Mouse (Mus musculus): ENCODE measurements around the gene Afap1l2. TPM values are rescaled to one million over a fixed set of nuclear protein-coding genes. Genes with fewer than 3 reads are reported as not detected.

The Afap1l2 gene
- polyA plus RNA-seq, 1 experiment from 2014 or later = 1.2 TPM

DNA sequence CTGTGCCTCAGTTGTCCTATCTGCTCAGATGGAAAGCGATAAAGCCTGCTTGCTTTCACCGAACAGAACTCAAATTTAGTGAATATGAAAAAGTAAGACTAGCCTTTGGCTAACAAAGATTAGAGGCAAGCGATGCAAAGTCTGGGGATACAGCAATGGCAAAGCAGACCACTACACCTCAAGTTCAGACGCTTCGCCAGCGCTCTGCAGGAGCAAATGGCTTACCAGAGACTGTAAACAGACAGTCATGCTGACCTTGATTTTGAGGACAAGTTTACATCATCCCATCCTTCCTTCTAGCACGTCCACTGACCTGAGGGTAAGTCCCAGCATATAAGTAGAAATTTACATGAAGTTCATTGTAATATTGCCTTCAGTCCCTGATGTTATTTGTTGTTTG, 61.8 kb downstream of the Afap1l2 start:
- Histone ChIP-seq H3K27ac (ENCODE audit: low read depth, low read length) (no peak overlapping the region), H3K4me2 (no peak overlapping the region), H3K9ac (ENCODE audit: low read depth, low read length) (no peak overlapping the region), H3K4me3 (ENCODE audit: low read depth, low read length) (no peak overlapping the region), H3K9me3 (ENCODE audit: control insufficient read depth, low read length) (no peaks in the 10 kb centered on the region), H3K4me1 (replicated peaks; ENCODE audit: control insufficient read depth, insufficient read depth, low read length) (no peaks in the 10 kb centered on the region), H3K27me3 (replicated peaks; ENCODE audit: control insufficient read depth, insufficient read depth, low read length) (no peaks in the 10 kb centered on the region), H3K36me3 (ENCODE audit: control insufficient read depth, insufficient read depth, low read length) (no peaks in the 10 kb centered on the region)
- ATAC-seq (replicated peaks; ENCODE audit: low FRiP score) (no peak), DNase-seq (ENCODE audit: low spot score) (no peak)
- WGBS = 84% methylated on average over 7 of the region's 7 CpGs

DNA sequence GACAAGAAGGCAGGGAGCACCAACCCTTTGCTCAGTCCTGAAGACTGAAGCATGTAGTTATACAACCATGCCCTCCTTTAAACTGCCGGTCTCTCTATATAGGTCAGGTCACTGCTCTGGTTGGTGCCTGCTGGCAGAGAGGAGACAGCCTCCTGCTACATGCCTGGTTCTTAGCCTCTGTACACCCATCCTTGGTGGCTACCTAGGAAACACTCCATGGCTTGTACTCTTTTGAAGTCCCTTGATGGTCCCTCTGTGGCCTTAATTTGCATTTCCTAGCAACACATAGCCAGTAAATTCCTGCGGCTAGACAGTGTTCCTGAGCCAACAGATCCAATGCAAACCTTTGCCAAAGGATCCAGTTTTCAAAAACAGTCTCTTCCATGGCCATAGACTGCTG, 62.4 kb downstream of the Afap1l2 start:
- Histone ChIP-seq H3K27me3 (replicated peaks; ENCODE audit: control insufficient read depth, insufficient read depth, low read length) (no peaks in the 10 kb centered on the region), H3K4me1 (replicated peaks; ENCODE audit: control insufficient read depth, insufficient read depth, low read length) (no peaks in the 10 kb centered on the region), H3K9me3 (ENCODE audit: control insufficient read depth, low read length) (no peaks in the 10 kb centered on the region), H3K36me3 (ENCODE audit: control insufficient read depth, insufficient read depth, low read length) (no peaks in the 10 kb centered on the region), H3K4me3 (ENCODE audit: low read depth, low read length) (no peak overlapping the region), H3K27ac (ENCODE audit: low read depth, low read length) (no peak overlapping the region), H3K4me2 (no peak overlapping the region), H3K9ac (ENCODE audit: low read depth, low read length) (no peak overlapping the region)
- WGBS = 88% methylated on average over 2 of the region's 2 CpGs
- ATAC-seq (replicated peaks; ENCODE audit: low FRiP score) = no peak
- no peak for DNase-seq (ENCODE audit: low spot score)

DNA sequence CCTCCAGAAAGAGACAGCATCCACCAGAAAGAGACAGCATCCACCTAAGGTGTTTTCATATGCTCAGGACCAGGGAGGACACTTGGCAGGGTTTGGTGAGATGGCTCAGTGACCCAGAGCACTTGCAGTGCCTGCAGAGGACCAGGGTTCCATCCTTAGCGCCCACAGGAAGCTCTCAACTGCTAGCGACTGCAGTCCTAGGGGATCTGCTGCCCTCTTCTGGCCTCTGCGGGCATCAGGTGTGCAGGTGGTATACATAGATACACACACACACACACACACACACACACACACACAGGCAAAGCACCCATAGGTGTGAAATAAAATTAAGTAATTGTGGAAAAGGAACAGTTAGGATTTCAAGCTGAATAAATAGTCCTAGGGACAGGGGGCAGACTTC, 63.2 kb downstream of the Afap1l2 start:
- no peak overlapping the region for H3K9ac ChIP-seq (ENCODE audit: low read depth, low read length)
- ATAC-seq (replicated peaks; ENCODE audit: low FRiP score) (no peak), DNase-seq (ENCODE audit: low spot score) (no peak)
- no peaks in the 10 kb centered on the region for H3K27me3 ChIP-seq (replicated peaks; ENCODE audit: control insufficient read depth, insufficient read depth, low read length)
- no peak overlapping the region for H3K4me3 ChIP-seq (ENCODE audit: low read depth, low read length)
- H3K9me3 ChIP-seq (ENCODE audit: control insufficient read depth, low read length) = no peaks in the 10 kb centered on the region
- H3K36me3 ChIP-seq (ENCODE audit: control insufficient read depth, insufficient read depth, low read length) = no peaks in the 10 kb centered on the region
- H3K4me1 ChIP-seq (replicated peaks; ENCODE audit: control insufficient read depth, insufficient read depth, low read length) = no peaks in the 10 kb centered on the region
- 80% methylated on average over 3 of the region's 3 CpGs for WGBS
- no peak overlapping the region for H3K4me2 ChIP-seq
- no peak overlapping the region for H3K27ac ChIP-seq (ENCODE audit: low read depth, low read length)

DNA sequence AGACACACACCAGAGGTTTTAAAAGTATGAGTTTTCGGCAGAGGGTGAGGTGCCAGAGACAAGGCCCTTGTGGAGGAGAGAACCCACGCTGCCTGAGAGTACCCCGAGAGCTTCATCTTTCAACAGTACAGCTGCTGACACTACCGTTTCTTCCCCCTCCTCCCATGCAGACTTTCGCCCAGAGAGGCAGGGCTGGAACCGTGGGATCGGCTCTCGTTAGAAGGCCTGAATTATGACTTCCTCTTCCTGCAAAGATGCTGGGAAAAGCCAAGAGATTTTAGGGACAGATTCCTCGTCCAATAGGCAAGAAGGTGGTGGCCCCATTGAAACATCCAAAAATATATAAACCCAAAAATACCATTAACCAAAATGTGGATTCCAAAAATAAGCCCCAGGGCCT, 63.8 kb downstream of the Afap1l2 start:
- Histone ChIP-seq H3K4me2 (no peak overlapping the region), H3K4me3 (ENCODE audit: low read depth, low read length) (no peak overlapping the region), H3K27ac (ENCODE audit: low read depth, low read length) (no peak overlapping the region), H3K9me3 (ENCODE audit: control insufficient read depth, low read length) (no peaks in the 10 kb centered on the region), H3K27me3 (replicated peaks; ENCODE audit: control insufficient read depth, insufficient read depth, low read length) (no peaks in the 10 kb centered on the region), H3K4me1 (replicated peaks; ENCODE audit: control insufficient read depth, insufficient read depth, low read length) (no peaks in the 10 kb centered on the region), H3K9ac (ENCODE audit: low read depth, low read length) (no peak overlapping the region), H3K36me3 (ENCODE audit: control insufficient read depth, insufficient read depth, low read length) (no peaks in the 10 kb centered on the region)
- DNase-seq (ENCODE audit: low spot score) = no peak
- 65% methylated on average over 9 of the region's 9 CpGs for WGBS
- ATAC-seq (replicated peaks; ENCODE audit: low FRiP score) = no peak

DNA sequence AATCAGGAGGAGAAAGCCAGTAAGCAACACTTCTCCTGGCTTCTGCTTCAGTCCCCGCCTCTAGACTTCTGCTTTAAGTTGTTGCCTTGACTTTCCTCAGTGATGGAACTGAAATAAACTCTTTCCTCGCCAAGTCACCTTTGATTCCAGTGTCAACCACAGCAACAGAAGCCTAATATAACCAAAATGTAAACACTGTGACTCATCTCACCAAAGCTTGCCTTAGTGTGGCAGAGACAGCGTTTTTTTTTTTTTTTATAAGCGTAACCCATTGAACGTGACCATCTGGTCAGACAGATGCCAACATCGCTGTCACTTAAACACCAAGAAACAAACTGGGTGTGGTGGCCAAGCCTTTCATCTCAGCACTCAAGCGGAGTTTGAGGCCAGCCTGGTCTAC, 65.8 kb downstream of the Afap1l2 start:
- ATAC-seq (replicated peaks; ENCODE audit: low FRiP score) (no peak), DNase-seq (ENCODE audit: low spot score) (no peak)
- no peak overlapping the region for H3K27ac ChIP-seq (ENCODE audit: low read depth, low read length)
- no peak overlapping the region for H3K4me3 ChIP-seq (ENCODE audit: low read depth, low read length)
- no peak overlapping the region for H3K4me2 ChIP-seq
- no peaks in the 10 kb centered on the region for H3K4me1 ChIP-seq (replicated peaks; ENCODE audit: control insufficient read depth, insufficient read depth, low read length)
- H3K27me3 ChIP-seq (replicated peaks; ENCODE audit: control insufficient read depth, insufficient read depth, low read length) = no peaks in the 10 kb centered on the region
- H3K36me3 ChIP-seq (ENCODE audit: control insufficient read depth, insufficient read depth, low read length) = no peaks in the 10 kb centered on the region
- WGBS = 88% methylated on average over 7 of the region's 7 CpGs
- H3K9me3 ChIP-seq (ENCODE audit: control insufficient read depth, low read length) = no peaks in the 10 kb centered on the region
- no peak overlapping the region for H3K9ac ChIP-seq (ENCODE audit: low read depth, low read length)

DNA sequence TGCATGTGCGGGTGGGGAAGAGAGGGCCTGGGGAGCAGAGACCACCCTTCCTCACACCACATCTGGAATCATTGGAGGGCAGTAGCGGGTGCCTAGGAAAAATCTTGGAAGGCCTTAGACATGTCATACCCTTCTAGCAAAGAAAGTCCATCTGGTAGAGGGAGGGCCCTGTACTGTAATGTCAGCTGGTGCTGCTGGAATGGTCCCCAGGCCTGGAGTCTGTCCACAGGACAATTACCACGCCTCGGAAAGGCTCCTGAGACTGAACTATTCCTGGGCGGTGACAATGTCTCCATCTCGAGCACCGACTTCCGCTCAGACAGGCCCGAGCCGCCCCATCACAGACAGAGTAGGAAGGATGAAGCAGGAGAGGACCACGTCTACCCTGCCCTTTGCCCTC, 67.5 kb downstream of the Afap1l2 start:
- no peaks in the 10 kb centered on the region for H3K9me3 ChIP-seq (ENCODE audit: control insufficient read depth, low read length)
- WGBS = 89% methylated on average over 11 of the region's 11 CpGs

DNA sequence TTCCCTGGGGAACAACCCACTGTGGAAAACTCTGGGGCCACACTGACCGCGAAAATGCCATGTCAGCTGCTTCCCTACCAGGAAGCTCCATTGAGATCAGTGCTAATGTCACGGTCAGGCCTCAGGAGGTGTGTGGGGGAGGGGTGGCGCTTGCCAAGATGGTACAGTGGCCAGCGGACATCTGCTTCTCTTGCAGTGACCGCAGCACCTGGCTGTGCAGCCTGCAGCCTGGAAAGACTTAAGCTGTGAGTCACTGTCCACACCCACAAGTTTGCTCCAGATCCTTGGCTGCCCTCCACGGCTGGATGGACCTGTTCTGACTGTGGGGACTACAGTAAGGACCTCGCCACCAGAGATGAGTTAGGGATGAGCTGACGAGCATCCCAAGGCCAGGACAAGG, 68.2 kb downstream of the Afap1l2 start:
- no peaks in the 10 kb centered on the region for H3K27me3 ChIP-seq (replicated peaks; ENCODE audit: control insufficient read depth, insufficient read depth, low read length)
- no peaks in the 10 kb centered on the region for H3K4me1 ChIP-seq (replicated peaks; ENCODE audit: control insufficient read depth, insufficient read depth, low read length)
- H3K27ac ChIP-seq (ENCODE audit: low read depth, low read length) = no peak overlapping the region
- no peaks in the 10 kb centered on the region for H3K9me3 ChIP-seq (ENCODE audit: control insufficient read depth, low read length)
- DNase-seq (ENCODE audit: low spot score) (no peak), ATAC-seq (replicated peaks; ENCODE audit: low FRiP score) (no peak)
- no peaks in the 10 kb centered on the region for H3K36me3 ChIP-seq (ENCODE audit: control insufficient read depth, insufficient read depth, low read length)
- no peak overlapping the region for H3K4me2 ChIP-seq
- no peak overlapping the region for H3K9ac ChIP-seq (ENCODE audit: low read depth, low read length)
- no peak overlapping the region for H3K4me3 ChIP-seq (ENCODE audit: low read depth, low read length)
- 73% methylated on average over 9 of the region's 9 CpGs for WGBS

More for the DNA sequence above, 67.5 kb downstream of the Afap1l2 start:
- DNase-seq (ENCODE audit: low spot score) = no peak
- H3K27me3 ChIP-seq (replicated peaks; ENCODE audit: control insufficient read depth, insufficient read depth, low read length) = no peaks in the 10 kb centered on the region
- H3K27ac ChIP-seq (ENCODE audit: low read depth, low read length) = no peak overlapping the region
- H3K4me1 ChIP-seq (replicated peaks; ENCODE audit: control insufficient read depth, insufficient read depth, low read length) = no peaks in the 10 kb centered on the region
- ATAC-seq (replicated peaks; ENCODE audit: low FRiP score) = no peak
- H3K4me3 ChIP-seq (ENCODE audit: low read depth, low read length) = no peak overlapping the region
- no peaks in the 10 kb centered on the region for H3K36me3 ChIP-seq (ENCODE audit: control insufficient read depth, insufficient read depth, low read length)
- H3K9ac ChIP-seq (ENCODE audit: low read depth, low read length) = no peak overlapping the region
- no peak overlapping the region for H3K4me2 ChIP-seq

DNA sequence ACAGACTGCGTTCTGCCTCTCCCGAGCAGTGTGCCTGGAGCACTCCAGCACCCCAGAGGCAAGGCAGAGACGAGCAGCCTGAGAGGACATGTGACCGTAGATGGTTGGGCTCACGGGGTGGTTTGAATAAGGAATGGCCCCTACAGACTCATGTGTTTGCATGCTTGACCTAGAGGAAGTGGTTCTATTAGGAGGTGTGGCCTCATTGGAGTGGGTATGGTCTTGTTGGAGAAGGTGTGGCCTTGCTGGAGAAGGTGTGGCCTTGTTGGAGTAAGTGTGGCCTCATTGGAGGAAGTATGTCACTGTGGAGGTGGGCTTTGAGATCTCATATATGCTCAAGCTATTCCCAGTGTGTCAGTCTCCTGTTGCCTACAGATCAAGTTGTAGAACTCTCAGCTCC, 70.1 kb downstream of the Afap1l2 start:
- Histone ChIP-seq H3K9me3 (ENCODE audit: control insufficient read depth, low read length) (no peaks in the 10 kb centered on the region), H3K4me3 (ENCODE audit: low read depth, low read length) (no peak overlapping the region), H3K9ac (ENCODE audit: low read depth, low read length) (no peak overlapping the region), H3K27ac (ENCODE audit: low read depth, low read length) (no peak overlapping the region), H3K4me1 (replicated peaks; ENCODE audit: control insufficient read depth, insufficient read depth, low read length) (no peaks in the 10 kb centered on the region), H3K36me3 (ENCODE audit: control insufficient read depth, insufficient read depth, low read length) (no peaks in the 10 kb centered on the region), H3K4me2 (no peak overlapping the region), H3K27me3 (replicated peaks; ENCODE audit: control insufficient read depth, insufficient read depth, low read length) (no peaks in the 10 kb centered on the region)
- no peak for DNase-seq (ENCODE audit: low spot score)
- ATAC-seq (replicated peaks; ENCODE audit: low FRiP score) = no peak
- 88% methylated on average over 5 of the region's 5 CpGs for WGBS

DNA sequence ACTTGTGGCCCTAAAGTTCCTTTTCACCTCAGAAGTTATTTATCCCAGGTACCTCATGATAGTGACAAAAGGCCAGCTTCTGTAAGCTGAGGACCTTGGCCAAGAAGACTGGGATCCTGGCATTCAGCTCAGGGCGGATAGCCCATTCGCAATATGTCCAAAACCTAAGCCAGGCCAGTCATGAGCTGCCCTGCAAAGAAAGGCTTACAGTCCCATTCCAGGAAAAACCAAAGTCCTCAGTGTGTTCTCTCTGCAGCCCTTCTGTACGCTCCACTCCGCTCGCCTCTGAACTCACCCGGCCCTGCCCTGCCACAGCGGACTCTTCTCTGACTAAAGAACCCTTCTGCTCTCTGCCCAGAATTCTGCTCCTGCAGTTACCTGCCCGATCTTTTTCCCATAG, 71.8 kb downstream of the Afap1l2 start:
- 93% methylated on average over 8 of the region's 8 CpGs for WGBS
- ATAC-seq (replicated peaks; ENCODE audit: low FRiP score) = no peak

More for the DNA sequence above, 71.8 kb downstream of the Afap1l2 start:
- DNase-seq (ENCODE audit: low spot score) = no peak
- Histone ChIP-seq H3K27ac (ENCODE audit: low read depth, low read length) (no peak overlapping the region), H3K4me1 (replicated peaks; ENCODE audit: control insufficient read depth, insufficient read depth, low read length) (no peaks in the 10 kb centered on the region), H3K36me3 (ENCODE audit: control insufficient read depth, insufficient read depth, low read length) (no peaks in the 10 kb centered on the region), H3K4me3 (ENCODE audit: low read depth, low read length) (no peak overlapping the region), H3K4me2 (no peak overlapping the region), H3K9ac (ENCODE audit: low read depth, low read length) (no peak overlapping the region), H3K9me3 (ENCODE audit: control insufficient read depth, low read length) (no peaks in the 10 kb centered on the region), H3K27me3 (replicated peaks; ENCODE audit: control insufficient read depth, insufficient read depth, low read length) (no peaks in the 10 kb centered on the region)
